Mouse (Mus musculus) liver, adult 2 months (tissue): ENCODE results near the gene Adam22.

Experiments
- CTCF ChIP-seq: fragments of 200-500 bp; IDR thresholded peaks from 2 replicates; pipeline ENCODE4 v1.5.1; 2011; ENCODE audit warnings: low read depth, low read length, control low read depth
- POLR2A ChIP-seq: fragments of 200-500 bp; IDR thresholded peaks from 2 replicates; pipeline ENCODE4 v1.6.1; 2011; ENCODE audit warnings: low read length, control low read depth; ENCODE audit not compliant: insufficient read depth; ENCODE audit errors: extremely low read depth

DNA sequence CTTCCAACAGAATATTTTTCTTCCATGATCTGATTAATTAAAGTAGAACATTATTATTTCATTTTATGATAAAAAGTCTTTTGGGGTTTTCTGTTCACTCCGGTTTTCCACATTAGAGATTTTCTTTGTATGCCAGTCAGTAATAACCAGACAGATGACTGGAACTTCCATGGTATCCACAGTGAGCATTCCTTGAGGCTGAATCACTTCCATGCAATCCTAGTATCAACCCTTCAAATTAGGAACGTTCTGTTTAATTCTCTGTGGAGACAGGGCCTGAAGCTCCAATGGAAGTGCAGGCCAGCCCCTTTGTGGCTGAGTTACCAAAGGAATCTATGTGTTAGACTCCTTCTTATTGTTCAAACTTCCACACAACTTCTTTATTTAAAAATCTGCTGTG lies 247.9 kb downstream of the Adam22 start:
- TF ChIP-seq POLR2A (no peak), CTCF (no peak)
